Mouse (Mus musculus): ENCODE results near the gene Lce6a.

DNA sequence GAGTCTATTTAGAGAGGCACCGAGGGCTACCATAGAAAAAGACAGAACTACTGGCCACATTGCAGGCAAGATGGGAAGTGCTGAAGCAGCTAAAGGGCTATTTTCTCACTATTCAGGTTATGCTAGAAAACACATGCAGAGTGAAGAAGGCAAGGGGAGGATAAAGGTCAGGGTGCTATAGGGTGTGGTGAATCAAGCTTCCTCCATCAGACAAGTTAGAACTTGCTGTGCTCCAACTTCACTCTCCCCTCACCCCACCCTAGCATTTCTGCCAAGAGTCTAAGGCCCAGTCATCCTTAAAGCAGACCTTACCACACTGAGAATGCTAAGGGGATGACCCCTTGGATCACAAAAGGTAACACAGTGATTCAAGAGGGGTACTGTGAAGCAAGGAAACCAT, 42.0 kb downstream of the Lce6a start:
- TF ChIP-seq CTCF (IDR thresholded peaks at IDR 0.05; ENCODE audit: extremely low read depth, insufficient read depth, low read length) (no peak), POLR2A (IDR thresholded peaks at IDR 0.05; ENCODE audit: extremely low read depth, insufficient read depth, low read length) (no peak)
